Mouse (Mus musculus): ENCODE results near the gene Tyw3. TPM values are rescaled to one million over a fixed set of nuclear protein-coding genes. Genes with fewer than 3 reads are reported as not detected.

Tyw3 gene
- total RNA-seq, 2 experiments from 2014 or later, result 5.1 to 6.6 TPM

DNA sequence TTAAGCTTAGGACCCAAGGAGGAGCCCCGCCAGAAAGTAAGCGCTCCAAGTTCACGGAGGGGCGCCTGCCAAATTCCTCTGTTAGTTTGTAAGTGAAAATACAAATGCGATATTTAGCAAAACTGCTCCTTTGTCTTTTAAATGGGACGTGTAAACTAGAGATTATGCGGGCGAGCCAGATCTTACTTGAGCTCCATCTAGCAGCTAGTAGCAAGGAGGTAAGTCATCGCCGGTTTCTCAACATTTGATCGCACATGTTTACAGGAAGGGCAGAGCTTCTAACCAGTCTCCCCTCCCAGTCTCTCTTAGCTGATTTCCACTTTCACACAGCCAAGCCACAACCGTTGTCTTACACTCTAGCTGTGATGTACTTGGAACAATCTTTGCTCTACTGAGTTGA, 26.1 kb downstream of the Tyw3 start:
- DNase-seq (ENCODE audit: low spot score), result no peak
- intact Hi-C loops (cut with DNase I), result loop anchor here (5.0 kb wide), 1 partner anchor 243 kb away; no protein-coding TSS in a partner anchor

DNA sequence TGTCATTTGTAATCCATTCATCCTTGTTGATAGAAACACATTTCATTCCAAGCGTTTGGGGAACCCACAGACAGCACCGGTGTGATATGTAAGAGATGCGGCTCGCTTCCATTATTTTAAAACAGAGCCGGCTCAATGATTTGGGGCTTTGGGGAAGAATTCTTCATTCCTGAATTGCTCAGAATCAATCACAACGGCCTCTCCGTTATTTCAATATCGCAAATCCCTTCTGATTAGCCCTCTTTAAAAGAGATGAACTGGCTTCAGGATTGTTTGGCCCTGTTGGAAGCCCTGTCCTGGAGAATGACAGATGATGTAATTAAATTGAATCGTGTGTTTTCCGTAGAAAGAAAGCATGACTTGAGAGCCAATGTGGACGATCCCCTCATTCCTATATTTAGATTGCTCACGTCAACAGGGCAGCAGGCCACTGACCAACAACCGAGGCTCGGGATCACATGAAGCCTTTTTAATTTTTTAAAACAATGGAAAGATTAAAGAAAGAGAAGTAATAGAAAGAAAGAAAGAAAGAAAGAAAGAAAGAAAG, 26.8 kb downstream of the Tyw3 start:
- intact Hi-C loops (cut with DNase I), result loop anchor here (5.0 kb wide), 1 partner anchor 243 kb away; no protein-coding TSS in a partner anchor
- no peak for DNase-seq (ENCODE audit: low spot score)

DNA sequence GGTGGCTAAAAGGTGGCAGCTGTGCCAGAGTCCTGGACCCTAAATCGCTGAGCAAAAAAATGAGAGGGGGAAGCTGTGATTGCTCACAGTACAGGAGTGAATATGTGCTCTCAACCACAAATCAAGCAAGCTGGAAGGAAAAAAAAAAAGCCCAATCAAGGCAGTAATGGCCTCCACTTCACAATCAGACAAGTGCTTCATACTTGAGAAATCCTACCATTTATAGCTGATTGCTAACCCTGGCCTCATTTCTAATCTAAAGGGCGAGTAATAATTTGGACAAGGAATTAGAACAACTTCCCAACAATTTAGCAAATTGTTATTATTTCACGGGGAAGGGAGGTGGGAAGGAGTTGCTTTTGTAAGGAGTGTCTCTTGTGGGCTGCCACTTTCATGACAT, 31.5 kb downstream of the Tyw3 start:
- no peak for DNase-seq (ENCODE audit: low spot score)
- intact Hi-C loops (cut with DNase I), result no loop called here

DNA sequence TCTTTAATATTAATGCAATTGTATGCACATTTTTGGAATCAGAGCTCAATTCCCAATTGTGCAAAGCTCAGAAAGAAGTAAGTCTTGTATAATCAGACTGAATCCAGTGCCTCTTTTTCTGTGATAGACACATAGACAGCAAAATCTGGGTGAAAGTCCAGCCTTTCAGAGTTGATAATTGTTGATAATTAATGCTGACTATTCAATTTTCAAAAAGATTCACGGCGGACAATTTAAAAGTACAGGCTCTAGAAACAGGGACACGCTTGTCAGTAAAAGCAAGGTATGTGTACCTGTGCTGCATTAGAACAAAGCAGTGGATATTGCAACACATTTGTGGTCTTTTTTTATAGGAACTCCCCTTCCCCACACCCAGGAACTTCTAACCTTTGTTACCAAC, 34.7 kb downstream of the Tyw3 start:
- DNase-seq (ENCODE audit: low spot score), result no peak
- intact Hi-C loops (cut with DNase I), result no loop called here

DNA sequence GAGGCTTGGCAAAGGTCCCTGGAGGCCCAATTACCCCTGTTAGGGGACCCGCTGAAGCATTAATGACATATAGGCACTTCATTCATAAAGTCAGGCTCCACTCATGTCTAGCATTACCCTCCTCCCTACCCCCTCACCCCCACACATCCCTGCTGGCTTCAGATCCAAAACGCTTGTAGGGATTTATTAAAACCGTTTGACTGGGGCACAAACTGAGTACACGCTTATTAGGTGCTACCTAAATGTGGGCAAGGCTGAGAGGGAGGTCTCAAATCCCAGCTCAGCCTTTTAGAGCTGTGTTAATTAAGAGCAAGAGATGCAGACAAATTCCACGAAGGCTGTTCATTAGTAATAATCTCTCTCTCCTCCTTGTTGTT, 45.9 kb downstream of the Tyw3 start:
- intact Hi-C loops (cut with DNase I), result no loop called here
- DNase-seq (ENCODE audit: low spot score), result no peak

DNA sequence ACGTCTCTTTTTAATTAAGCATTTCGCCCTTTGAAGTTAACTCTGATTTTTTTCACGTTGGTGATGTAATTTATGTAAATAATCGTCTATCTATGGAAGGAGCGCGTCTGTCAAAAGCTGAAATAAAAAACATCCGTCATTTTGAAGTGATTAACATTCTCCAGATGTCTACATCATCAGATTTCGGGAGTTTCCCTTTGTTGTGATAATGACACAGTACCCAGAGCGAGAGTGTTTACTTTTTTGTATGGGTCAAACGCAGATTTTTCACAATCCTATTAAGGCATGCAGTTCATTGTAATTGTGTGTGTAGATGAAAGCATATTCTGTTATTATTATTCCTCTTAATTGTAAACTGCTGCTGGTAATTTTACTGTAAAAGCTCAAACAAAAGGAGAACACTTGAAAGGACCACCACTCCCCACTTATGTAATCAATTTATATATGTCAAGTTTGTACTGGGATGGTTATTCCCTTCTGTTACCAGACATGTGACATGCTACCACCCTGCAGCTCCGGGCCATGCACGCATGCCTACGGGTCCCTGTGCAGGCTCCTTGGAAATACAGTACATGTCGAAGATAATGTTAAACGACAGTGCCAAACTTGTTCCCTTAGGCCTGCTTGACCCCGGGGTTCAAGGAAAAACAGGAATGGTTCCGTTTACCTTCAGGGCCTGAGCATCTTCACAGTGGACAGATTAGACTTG, 46.4 kb downstream of the Tyw3 start:
- intact Hi-C loops (cut with DNase I), result loop anchor here (1.0 kb wide), 1 partner anchor 27 kb away; no protein-coding TSS in a partner anchor
- no peak for DNase-seq (ENCODE audit: low spot score)

DNA sequence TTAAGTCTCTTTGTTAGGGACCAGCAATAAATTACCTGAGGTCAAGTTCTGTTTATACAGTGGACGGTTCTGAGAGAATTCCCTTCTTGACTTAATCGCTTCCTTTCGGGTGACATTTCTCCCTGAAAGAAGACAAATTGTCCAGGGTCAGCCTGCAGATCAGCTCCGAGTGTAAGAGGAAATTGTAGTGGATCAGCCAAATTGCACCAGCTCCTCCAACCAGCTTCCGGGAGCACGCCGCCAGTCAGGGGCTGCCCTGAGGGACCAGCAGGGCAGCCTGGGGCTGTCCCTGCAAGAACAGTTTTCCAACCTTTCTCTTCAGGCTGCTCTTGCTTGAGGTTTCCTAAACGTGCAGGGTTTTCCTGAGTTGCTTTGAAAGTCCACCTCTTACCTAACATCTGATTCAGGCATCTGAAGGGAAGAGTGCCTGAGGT, 48.0 kb downstream of the Tyw3 start:
- intact Hi-C loops (cut with DNase I), result no loop called here
- DNase-seq (ENCODE audit: low spot score), result no peak

DNA sequence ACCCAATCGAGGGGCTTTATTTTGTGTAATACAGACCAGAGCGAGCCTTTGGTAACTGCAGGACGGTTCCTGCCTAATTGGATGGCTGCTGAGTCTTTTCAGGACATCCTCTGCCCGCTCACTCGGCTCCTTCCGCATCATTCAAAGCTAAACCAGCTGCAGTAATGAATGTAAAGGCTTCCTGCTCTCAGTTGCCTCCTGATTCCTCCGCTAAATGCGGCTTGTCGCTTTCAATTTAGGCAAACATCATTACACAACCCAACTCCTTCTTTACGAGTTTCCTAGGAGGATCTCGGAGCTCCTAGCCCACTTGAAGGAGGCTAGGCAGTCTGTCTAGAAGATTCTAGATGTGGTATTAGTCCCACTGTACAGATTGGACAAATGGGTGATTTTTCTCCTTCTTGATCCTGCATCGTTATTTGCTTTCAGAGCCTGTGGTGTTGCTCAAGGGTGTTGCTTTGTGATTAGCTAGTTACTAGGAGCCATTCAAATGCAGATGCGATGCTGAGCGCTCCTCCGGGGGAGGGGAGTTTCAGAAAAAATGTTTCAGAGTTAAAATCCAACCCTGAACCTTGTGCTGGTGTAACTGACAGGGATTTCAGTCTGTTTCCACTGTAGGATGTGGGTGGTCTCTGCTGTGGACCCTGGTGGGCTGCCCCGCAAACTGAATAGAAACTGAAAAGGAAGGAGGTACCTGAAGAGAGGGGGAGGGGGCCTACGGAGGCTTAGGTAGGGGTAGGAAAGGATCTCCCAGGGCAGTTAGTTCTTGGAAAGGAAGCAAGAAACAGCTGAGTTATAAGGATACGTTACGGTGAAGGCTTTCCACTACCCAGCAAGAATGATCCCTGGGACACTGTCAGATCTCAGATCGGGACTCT, 49.1 kb downstream of the Tyw3 start:
- no peak for DNase-seq (ENCODE audit: low spot score)
- intact Hi-C loops (cut with DNase I), result no loop called here

DNA sequence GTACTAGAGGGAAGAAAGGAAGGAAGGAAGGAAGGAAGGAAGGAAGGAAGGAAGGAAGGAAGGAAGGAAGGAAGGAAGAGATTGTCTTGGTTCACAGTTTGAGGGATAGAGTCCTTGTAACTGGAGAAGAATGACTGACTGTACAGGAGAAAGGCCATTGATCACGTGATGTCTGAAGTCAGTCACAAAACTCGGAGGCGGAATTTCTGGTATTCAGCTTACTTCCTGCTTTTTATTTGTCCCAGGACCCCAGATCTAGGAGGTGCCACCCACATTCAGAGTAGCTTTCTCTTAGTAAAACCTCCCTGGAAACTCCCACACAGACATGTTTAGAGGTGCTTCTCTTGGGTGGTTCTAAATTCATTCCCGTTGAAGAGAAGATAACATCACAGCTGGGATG, 50.7 kb downstream of the Tyw3 start:
- intact Hi-C loops (cut with DNase I), result no loop called here

DNA sequence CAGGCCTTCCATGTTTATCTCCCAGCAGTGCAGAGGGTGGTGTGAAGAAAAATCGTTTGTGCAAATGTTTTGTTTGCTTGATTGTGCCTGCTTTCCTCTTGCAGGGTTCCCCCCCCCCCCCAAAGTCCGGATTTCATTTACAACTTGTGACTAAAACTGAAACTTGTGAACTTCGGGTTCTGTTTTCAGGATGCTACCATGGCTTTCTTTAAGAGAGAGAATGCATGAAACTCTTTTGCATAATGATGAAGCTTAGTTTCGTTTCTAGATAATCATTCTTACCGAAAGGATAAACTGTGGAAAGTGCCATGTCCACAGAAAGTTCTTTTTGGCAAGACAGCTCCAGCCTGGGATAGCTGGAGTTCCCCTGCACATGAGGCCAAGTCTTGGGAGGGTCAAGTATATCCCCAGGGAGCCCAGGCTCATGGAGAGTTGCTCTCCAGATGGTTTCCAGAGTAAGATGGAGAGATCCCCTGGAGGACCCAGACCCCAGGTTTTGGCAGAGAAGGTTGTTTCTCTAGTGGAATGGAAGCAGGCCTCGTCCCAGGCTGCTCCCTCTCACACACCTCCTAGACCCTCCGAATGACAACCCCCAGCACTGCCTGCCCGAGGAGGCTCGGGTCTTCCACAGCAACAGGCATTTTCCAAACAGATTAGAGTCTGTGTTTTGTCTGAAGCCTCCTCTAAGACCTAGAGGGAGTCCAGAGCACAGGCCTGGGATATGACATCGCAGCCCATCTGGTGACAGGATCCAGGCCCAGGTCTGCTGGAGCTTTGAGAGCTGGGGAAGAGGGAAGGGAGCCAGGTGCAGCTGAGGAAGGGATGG, 56.6 kb downstream of the Tyw3 start:
- no peak for DNase-seq (ENCODE audit: low spot score)
- intact Hi-C loops (cut with DNase I), result no loop called here

More for the DNA sequence above, 50.7 kb downstream of the Tyw3 start:
- no peak for DNase-seq (ENCODE audit: low spot score)

DNA sequence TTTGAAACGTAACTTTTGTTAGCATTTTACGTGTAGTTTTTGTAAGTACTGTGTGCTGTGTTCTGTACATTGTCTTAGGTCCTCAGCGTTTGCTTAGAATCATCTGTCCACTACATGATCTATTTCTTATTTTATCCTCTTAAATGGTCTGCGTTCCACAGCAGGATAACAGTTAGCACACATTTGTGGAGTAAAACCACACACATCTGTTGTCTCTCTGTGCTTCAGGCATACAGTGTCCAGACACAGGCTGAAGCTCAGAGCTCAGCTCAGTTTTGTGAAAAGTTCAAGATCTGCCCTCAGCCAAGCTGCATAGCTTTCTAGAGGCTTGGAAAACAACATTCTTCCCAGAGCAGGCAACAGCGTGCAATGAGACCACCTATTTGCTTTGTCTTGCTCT, 60.8 kb downstream of the Tyw3 start:
- no peak for DNase-seq (ENCODE audit: low spot score)
- intact Hi-C loops (cut with DNase I), result no loop called here

DNA sequence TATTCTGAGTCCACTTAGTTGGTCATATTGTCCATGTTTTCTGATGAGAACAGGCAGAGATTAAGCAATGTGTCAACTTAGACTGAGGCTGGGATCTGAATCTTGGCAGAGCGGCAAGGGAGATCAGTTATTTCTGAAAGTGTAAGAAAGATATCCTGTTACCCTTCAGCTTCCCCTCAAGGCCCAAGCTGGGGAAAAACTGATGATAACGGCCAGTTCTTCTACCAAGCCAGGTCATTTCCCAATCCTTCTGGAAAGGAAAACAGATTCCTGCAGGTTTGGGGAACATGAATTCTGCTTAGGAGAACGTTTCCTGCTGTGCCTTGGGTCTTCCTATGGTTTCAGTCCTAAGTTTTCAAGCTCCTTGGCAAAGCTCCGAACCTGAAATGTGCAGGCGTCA, 63.7 kb downstream of the Tyw3 start:
- intact Hi-C loops (cut with DNase I), result no loop called here

DNA sequence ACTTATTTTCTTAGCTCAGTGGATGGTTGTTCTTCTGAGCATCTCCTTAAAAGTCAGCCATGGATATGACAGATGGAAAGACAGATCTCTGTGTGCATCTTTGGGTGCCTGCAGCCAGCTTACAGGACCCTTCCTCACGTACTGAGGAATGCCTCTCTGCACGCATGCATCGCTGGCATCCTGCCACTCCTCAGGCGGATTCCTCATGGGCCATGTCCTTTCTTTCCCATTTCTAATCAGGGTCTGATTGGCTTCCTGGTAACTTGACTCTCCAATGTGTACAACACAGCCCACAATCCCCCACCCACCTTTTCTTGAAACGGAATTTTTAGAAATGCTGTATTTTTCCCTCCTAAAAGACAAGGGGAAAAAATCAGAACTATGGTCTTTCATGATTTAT, 67.9 kb downstream of the Tyw3 start:
- intact Hi-C loops (cut with DNase I), result no loop called here
- no peak for DNase-seq (ENCODE audit: low spot score)

More for the DNA sequence above, 63.7 kb downstream of the Tyw3 start:
- DNase-seq (ENCODE audit: low spot score), result no peak

DNA sequence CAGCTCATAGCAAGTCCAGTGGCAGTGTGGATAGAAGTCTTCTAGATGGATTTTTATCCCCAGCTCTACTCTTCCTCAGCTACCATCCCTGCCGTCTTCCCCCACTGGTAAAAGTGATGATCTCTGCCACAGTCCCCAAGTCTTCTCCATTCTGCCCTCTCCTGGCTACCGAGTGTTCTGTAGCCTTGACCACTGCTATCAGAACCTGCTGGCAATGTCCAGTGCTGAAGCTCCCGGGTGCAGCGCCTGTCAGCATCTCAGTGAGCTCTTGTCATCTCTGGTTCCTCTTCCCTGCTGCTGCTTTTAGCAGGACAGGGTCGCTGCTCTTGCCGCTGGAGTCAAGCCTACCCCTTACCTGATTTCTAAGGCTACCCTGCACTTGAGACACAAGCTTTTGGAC, 70.3 kb downstream of the Tyw3 start:
- DNase-seq (ENCODE audit: low spot score), result no peak
- intact Hi-C loops (cut with DNase I), result no loop called here

Other genes starting within 250 kb of the Tyw3 start
- 10 to 100 TPM; 16.4 to 18.8 TPM for gene Cryz, start 393 bp downstream of the Tyw3 start, total RNA-seq (2021)
- gene Erich3, start 66.8 kb upstream of the Tyw3 start, total RNA-seq (2021), result under 1 TPM; 0.05 to 0.06 TPM